Mouse (Mus musculus) limb, embryonic 15.5 days (tissue): ENCODE results near the gene Gm20503. TPM values are rescaled to one million over a fixed set of nuclear protein-coding genes. Genes with fewer than 3 reads are reported as not detected.

Experiments used
- ATAC-seq: fragments of 200-750 bp; cut with Nextera tagmentation; 2 replicates; pipeline ENCODE4 v1.8.0; 2017; ENCODE audit warnings: low read depth, moderate TSS enrichment; ENCODE audit not compliant: insufficient number of reproducible peaks, low FRiP score, low TSS enrichment
- H3K27ac ChIP-seq: fragments of 300-500 bp; sonication (generic); 2 replicates; pipeline ENCODE4 v1.5.1; 2015; ENCODE audit warnings: moderate library complexity, mild to moderate bottlenecking, inconsistent platforms
- H3K27me3 ChIP-seq: fragments of 300-500 bp; sonication (generic); 2 replicates; pipeline ENCODE4 v1.6.1; 2015; ENCODE audit warnings: inconsistent platforms
- H3K36me3 ChIP-seq: fragments of 300-500 bp; sonication (generic); 2 replicates; pipeline ENCODE4 v1.6.1; 2015; ENCODE audit warnings: inconsistent platforms
- H3K4me1 ChIP-seq: fragments of 300-500 bp; sonication (generic); 2 replicates; pipeline ENCODE4 v1.6.1; 2015; ENCODE audit warnings: inconsistent platforms
- H3K4me2 ChIP-seq: fragments of 300-500 bp; sonication (generic); 2 replicates; pipeline ENCODE4 v1.6.1; 2015; ENCODE audit warnings: mild to moderate bottlenecking, inconsistent platforms
- H3K4me3 ChIP-seq: fragments of 300-500 bp; sonication (generic); 2 replicates; pipeline ENCODE4 v1.5.1; 2015; ENCODE audit warnings: mild to moderate bottlenecking, inconsistent platforms
- H3K9ac ChIP-seq: fragments of 300-500 bp; sonication (generic); 2 replicates; pipeline ENCODE4 v1.6.1; 2015; ENCODE audit warnings: inconsistent platforms
- H3K9me3 ChIP-seq: fragments of 300-500 bp; sonication (generic); 2 replicates; pipeline ENCODE4 v1.6.1; 2016; ENCODE audit warnings: inconsistent platforms
- WGBS: fragments of 180-500 bp; shearing (Covaris S2); methylation state at CpG from one replicate; pipeline ENCODE4 v1.1.7; 2015; 5-methylcytosine and 5-hydroxymethylcytosine counted together
- polyA plus RNA-seq: library from polyadenylated mRNA; unstranded; fragments of >200 nt; fragmentation: Nextera tagmentation; extraction: Ambion mirVana; gene quantifications from 2 replicates; pipeline ENCODE4 v1.2.1, GENCODE M21; 2015

The Gm20503 gene
- polyA plus RNA-seq, 1 experiment from 2014 or later = 19.6 TPM

GRCm38 (mm10) chr4:59043074-59043473 is 40.1 kb downstream of the Gm20503 start:
- no peak overlapping the region for H3K4me3 ChIP-seq
- WGBS = 94% methylated on average over 5 of the region's 5 CpGs
- H3K9ac ChIP-seq = no peak overlapping the region
- no peaks in the 10 kb centered on the region for H3K27me3 ChIP-seq
- no peak overlapping the region for H3K27ac ChIP-seq
- ATAC-seq = no peak
- H3K36me3 ChIP-seq = peaks cover 34% of the 10 kb centered on the region
- H3K9me3 ChIP-seq = no peaks in the 10 kb centered on the region
- no peaks in the 10 kb centered on the region for H3K4me1 ChIP-seq
- H3K4me2 ChIP-seq = no peak overlapping the region

GRCm38 (mm10) chr4:59043891-59044290 is 40.9 kb downstream of the Gm20503 start:
- Histone ChIP-seq H3K4me2 (no peak overlapping the region), H3K4me3 (no peak overlapping the region), H3K27ac (no peak overlapping the region), H3K27me3 (no peaks in the 10 kb centered on the region), H3K4me1 (no peaks in the 10 kb centered on the region), H3K9me3 (no peaks in the 10 kb centered on the region), H3K36me3 (peaks cover 34% of the 10 kb centered on the region), H3K9ac (no peak overlapping the region)
- no peak for ATAC-seq
- WGBS = 84% methylated on average over 6 of the region's 6 CpGs

GRCm38 (mm10) chr4:59047222-59047621 is 44.2 kb downstream of the Gm20503 start:
- Histone ChIP-seq H3K36me3 (0 out of 2 replicates have a peak, but pooled peaks cover 4% of the 10 kb centered on the region), H3K4me3 (no peak overlapping the region), H3K27me3 (no peaks in the 10 kb centered on the region), H3K4me1 (no peaks in the 10 kb centered on the region), H3K4me2 (no peak overlapping the region), H3K9ac (no peak overlapping the region), H3K27ac (no peak overlapping the region), H3K9me3 (no peaks in the 10 kb centered on the region)
- WGBS = 41% methylated on average over 3 of the region's 3 CpGs
- no peak for ATAC-seq

GRCm38 (mm10) chr4:59051081-59051480 is 48.1 kb downstream of the Gm20503 start:
- no peaks in the 10 kb centered on the region for H3K36me3 ChIP-seq
- no peaks in the 10 kb centered on the region for H3K27me3 ChIP-seq
- no peak overlapping the region for H3K27ac ChIP-seq
- ATAC-seq = no peak
- no peaks in the 10 kb centered on the region for H3K4me1 ChIP-seq
- no peak overlapping the region for H3K4me2 ChIP-seq
- no peak overlapping the region for H3K9ac ChIP-seq
- H3K4me3 ChIP-seq = no peak overlapping the region
- H3K9me3 ChIP-seq = no peaks in the 10 kb centered on the region
- WGBS = 100% methylated on average over 1 of the region's 1 CpGs

GRCm38 (mm10) chr4:59057929-59058328 is 54.9 kb downstream of the Gm20503 start:
- ATAC-seq = no peak
- Histone ChIP-seq H3K4me1 (no peaks in the 10 kb centered on the region), H3K36me3 (no peaks in the 10 kb centered on the region), H3K27me3 (no peaks in the 10 kb centered on the region), H3K9me3 (no peaks in the 10 kb centered on the region), H3K27ac (no peak overlapping the region), H3K9ac (no peak overlapping the region), H3K4me3 (no peak overlapping the region), H3K4me2 (no peak overlapping the region)
- WGBS = 70% methylated on average over 3 of the region's 3 CpGs

GRCm38 (mm10) chr4:59062526-59062925 is 59.5 kb downstream of the Gm20503 start:
- no peak overlapping the region for H3K27ac ChIP-seq
- ATAC-seq = no peak
- H3K9me3 ChIP-seq = no peaks in the 10 kb centered on the region
- WGBS = 67% methylated on average over 12 of the region's 12 CpGs
- H3K27me3 ChIP-seq = no peaks in the 10 kb centered on the region
- H3K9ac ChIP-seq = no peak overlapping the region
- no peaks in the 10 kb centered on the region for H3K4me1 ChIP-seq
- H3K4me3 ChIP-seq = no peak overlapping the region
- no peak overlapping the region for H3K4me2 ChIP-seq
- H3K36me3 ChIP-seq = no peaks in the 10 kb centered on the region

- no peak for ATAC-seq
Observed at GRCm38 (mm10) chr4:59069276-59069675, 66.3 kb downstream of the Gm20503 start.

GRCm38 (mm10) chr4:59083430-59083829 is 80.4 kb downstream of the Gm20503 start:
- Histone ChIP-seq H3K27ac (no peak overlapping the region), H3K36me3 (no peaks in the 10 kb centered on the region), H3K9me3 (no peaks in the 10 kb centered on the region), H3K4me3 (no peak overlapping the region), H3K4me2 (no peak overlapping the region), H3K9ac (no peak overlapping the region), H3K4me1 (no peaks in the 10 kb centered on the region), H3K27me3 (no peaks in the 10 kb centered on the region)
- 72% methylated on average over 2 of the region's 2 CpGs for WGBS
- ATAC-seq = no peak

More at GRCm38 (mm10) chr4:59069276-59069675, 66.3 kb downstream of the Gm20503 start:
- no peak overlapping the region for H3K27ac ChIP-seq
- H3K4me3 ChIP-seq = no peak overlapping the region
- no peaks in the 10 kb centered on the region for H3K4me1 ChIP-seq
- H3K9me3 ChIP-seq = no peaks in the 10 kb centered on the region
- H3K27me3 ChIP-seq = no peaks in the 10 kb centered on the region
- no peak overlapping the region for H3K4me2 ChIP-seq
- no peak overlapping the region for H3K9ac ChIP-seq
- 52% methylated on average over 3 of the region's 3 CpGs for WGBS
- H3K36me3 ChIP-seq = no peaks in the 10 kb centered on the region

- 50% methylated on average over 1 of the region's 1 CpGs for WGBS
- H3K4me2 ChIP-seq = no peak overlapping the region
- H3K36me3 ChIP-seq = no peaks in the 10 kb centered on the region
- H3K27me3 ChIP-seq = no peaks in the 10 kb centered on the region
- no peaks in the 10 kb centered on the region for H3K9me3 ChIP-seq
- H3K4me3 ChIP-seq = no peak overlapping the region
- no peak overlapping the region for H3K9ac ChIP-seq
- no peak for ATAC-seq
- no peaks in the 10 kb centered on the region for H3K4me1 ChIP-seq
- no peak overlapping the region for H3K27ac ChIP-seq
Observed at GRCm38 (mm10) chr4:59089391-59089790, 86.4 kb downstream of the Gm20503 start.

Other genes with a start within 250 kb of the Gm20503 start
- gene Olfr267, start 215.5 kb upstream of the Gm20503 start, polyA plus RNA-seq = not detected in 2 replicates
- gene Ecpas, start 90.5 kb upstream of the Gm20503 start, polyA plus RNA-seq = 29.6 and 32.8 TPM in 2 replicates
- gene Zkscan16, start 59.6 kb upstream of the Gm20503 start, polyA plus RNA-seq = 0.73 and 0.74 TPM in 2 replicates
- gene Ptgr1, start 16.1 kb upstream of the Gm20503 start, polyA plus RNA-seq = 39.3 and 41.0 TPM in 2 replicates
- 15.0 and 18.7 TPM in 2 replicates for gene Dnajc25, start 8.1 kb upstream of the Gm20503 start, polyA plus RNA-seq
- gene Gng10, start 31.9 kb downstream of the Gm20503 start, polyA plus RNA-seq = 131 and 140 TPM in 2 replicates
- gene AI481877, start 135.8 kb downstream of the Gm20503 start, polyA plus RNA-seq = 0.11 TPM in 1 of 2 replicates, not detected in the other
- gene Ugcg, start 186.0 kb downstream of the Gm20503 start, polyA plus RNA-seq = 9.4 and 12.0 TPM in 2 replicates